Mouse (Mus musculus): ENCODE measurements around the gene Tnpo3. TPM values are rescaled to one million over a fixed set of nuclear protein-coding genes. Genes with fewer than 3 reads are reported as not detected.

The Tnpo3 gene
- total RNA-seq (2012; rRNA removed) (60.5 and 75.1 TPM in 2 replicates), total RNA-seq (2014; rRNA removed) (66.4 and 76.0 TPM in 2 replicates), polyA plus RNA-seq (2012; ENCODE audit: insufficient read length, low read depth) (130 and 140 TPM in 2 replicates)

GRCm38 (mm10) chr6:29609111-29610019 lies at the start of gene Tnpo3:
Gene Tnpo3, minus strand, starts transcription at chr6:29609887.
- Histone ChIP-seq H3K4me2 (ENCODE audit: insufficient read depth, low read depth, poor library complexity, severe bottlenecking) (peak within 1 kb of the TSS; percentile 54), H3K9me3 (replicated peaks; ENCODE audit: low read length) (peaks cover 9% of the 10 kb centered on the region), H3K27ac (ENCODE audit: insufficient read depth, low read depth) (peak within 1 kb of the TSS; percentile 59), H3K36me3 (replicated peaks in 1 of 2; ENCODE audit: control insufficient read depth in 1 of 2, insufficient read depth in 1 of 2, low read length in 1 of 2) (peaks cover 0 to 10% of the 10 kb centered on the region in 2 experiments), H3K9ac (ENCODE audit: insufficient read depth, low read depth) (peak within 1 kb of the TSS; percentile 85), H3K79me2 (replicated peaks; ENCODE audit: control insufficient read depth, extremely low read depth, insufficient read depth, poor library complexity, severe bottlenecking) (peaks cover 41% of the 10 kb centered on the region), H3K27me3 (replicated peaks) (no peaks in the 10 kb centered on the region), H3K4me1 (ENCODE audit: control insufficient read depth in 1 of 2, insufficient read depth in 2 of 2) (peaks cover 0 to 29% of the 10 kb centered on the region in 2 experiments; a peak in 2 of 4 replicates), H3K4me3 (replicated peaks in 1 of 3; ENCODE audit: low read depth in 2 of 3, low read length in 2 of 3, poor library complexity in 1 of 3) (peak within 1 kb of the TSS; percentile 90 to 97 (median 90))
- TF ChIP-seq SIN3A (IDR thresholded peaks at IDR 0.05; ENCODE audit: low read length) (peak; percentile 88), MAX (IDR thresholded peaks at IDR 0.05; ENCODE audit: low read length) (peak; percentile 86), MYC (IDR thresholded peaks at IDR 0.05; ENCODE audit: low read depth, low read length) (peak; percentile 70), NRF1 (IDR thresholded peaks at IDR 0.05; ENCODE audit: low read depth, low read length) (0 out of 2 replicates have a peak, but pooled peaks have one; percentile 33), IRF4 (IDR thresholded peaks at IDR 0.05; ENCODE audit: low read depth, low read length) (peak; percentile 81), MEF2A (IDR thresholded peaks at IDR 0.05; ENCODE audit: borderline replicate concordance, low read depth, low read length) (peak; percentile 66), MAZ (IDR thresholded peaks at IDR 0.05; ENCODE audit: low read depth, low read length) (peak; percentile 85; the same call in 1 of the 2 replicates), POLR2A (IDR thresholded peaks at IDR 0.05; ENCODE audit: low read depth, low read length) (peak; percentile 85), BHLHE40 (IDR thresholded peaks at IDR 0.05; ENCODE audit: low read depth, low read length) (peak; percentile 68), TCF12 (IDR thresholded peaks at IDR 0.05; ENCODE audit: low read depth, low read length) (peak; percentile 91), CHD2 (IDR thresholded peaks at IDR 0.05; ENCODE audit: low read length) (peak; percentile 74), MXI1 (IDR thresholded peaks at IDR 0.05; ENCODE audit: low read depth, low read length) (peak; percentile 36), NELFE (IDR thresholded peaks at IDR 0.05; ENCODE audit: low read depth, low read length) (peak; percentile 86), TBP (conservative IDR thresholded peaks at IDR 0.05; ENCODE audit: low read depth, low read length) (peak; percentile 90), JUN (IDR thresholded peaks at IDR 0.05; ENCODE audit: insufficient read depth, low read depth, low read length) (no peak), EP300 (IDR thresholded peaks at IDR 0.05; ENCODE audit: low read length) (no peak), E2F4 (IDR thresholded peaks at IDR 0.05; ENCODE audit: insufficient replicate concordance, low read depth, low read length) (no peak), RCOR1 (conservative IDR thresholded peaks at IDR 0.05; ENCODE audit: low read depth, low read length) (0 out of 2 replicates have a peak, but pooled peaks have one; percentile 73), ELF1 (IDR thresholded peaks at IDR 0.05; ENCODE audit: low read depth, low read length) (peak; percentile 96), ZMIZ1 (IDR thresholded peaks at IDR 0.05; ENCODE audit: low read depth, low read length) (peak; percentile 90; the same call in 1 of the 2 replicates), RAD21 (IDR thresholded peaks at IDR 0.05; ENCODE audit: low read depth, low read length) (no peak), JUND (conservative IDR thresholded peaks at IDR 0.05; ENCODE audit: low read depth, low read length) (0 out of 2 replicates have a peak, but pooled peaks have one; percentile 51), HCFC1 (IDR thresholded peaks at IDR 0.05; ENCODE audit: low read depth, low read length) (peak; percentile 88), ETS1 (conservative IDR thresholded peaks at IDR 0.05; ENCODE audit: low read depth, low read length) (peak; percentile 32; the same call in 1 of the 2 replicates), POLR2AphosphoS2 (IDR thresholded peaks at IDR 0.05; ENCODE audit: low read depth, low read length) (peak; percentile 85; the same call in 1 of the 2 replicates), ZKSCAN1 (IDR thresholded peaks at IDR 0.05; ENCODE audit: borderline replicate concordance, low read depth, low read length) (no peak), KAT2A (IDR thresholded peaks at IDR 0.05; ENCODE audit: insufficient replicate concordance, low read length) (peak; percentile 74; the same call in 1 of the 2 replicates), SMC3 (IDR thresholded peaks at IDR 0.05; ENCODE audit: low read depth, low read length) (no peak)
- DNase-seq (ENCODE audit: extremely low read depth), result peak; percentile 96
- in situ Hi-C loops (cut with MboI; ENCODE audit: low pct_ligation_motif_present, low pct_unique_long_range_greater_than_20kb, low sequenced_read_pairs), result no loop called here
- dilution Hi-C loops (cut with MboI; ENCODE audit: extremely low pct_ligation_motif_present, extremely low pct_unique_long_range_greater_than_20kb, low sequenced_read_pairs), result no loop called here
